Mouse (Mus musculus): ENCODE data around the gene Rab3il1. TPM values are rescaled to one million over a fixed set of nuclear protein-coding genes. Genes with fewer than 3 reads are reported as not detected.

Gene Rab3il1
- total and polyA plus RNA-seq, 3 experiments, result 1.0 to 1.4 TPM; not detected in 1

GRCm38 (mm10) chr19:10013348-10013747, 11.9 kb downstream of the Rab3il1 start:
- H3K9ac ChIP-seq (ENCODE audit: control insufficient read depth, low read depth, low read length, poor library complexity, severe bottlenecking), result no peak overlapping the region
- no peak for TF ChIP-seq TBP (IDR thresholded peaks at IDR 0.05; ENCODE audit: low read depth, low read length)
- no peak for TF ChIP-seq GATA1 (IDR thresholded peaks at IDR 0.05; ENCODE audit: low read depth, low read length)
- no peak for TF ChIP-seq USF2 (IDR thresholded peaks at IDR 0.05; ENCODE audit: borderline replicate concordance in 1 of 2, insufficient read depth in 1 of 2, low read depth in 1 of 2, low read length in 2 of 2)
- TF ChIP-seq RCOR1 (IDR thresholded peaks at IDR 0.05; ENCODE audit: low read depth, low read length), result no peak
- TF ChIP-seq ZC3H11A (IDR thresholded peaks at IDR 0.05; ENCODE audit: low read depth, low read length), result no peak
- TF ChIP-seq MEF2A (IDR thresholded peaks at IDR 0.05; ENCODE audit: extremely low read depth, insufficient replicate concordance, low read depth, low read length, poor library complexity, severe bottlenecking), result no peak
- no peak for TF ChIP-seq NRF1 (IDR thresholded peaks at IDR 0.05; ENCODE audit: insufficient read depth, low read depth, low read length, poor library complexity, severe bottlenecking)
- TF ChIP-seq MYB (IDR thresholded peaks at IDR 0.05; ENCODE audit: low read depth, low read length), result no peak
- no peak for TF ChIP-seq UBTF (IDR thresholded peaks at IDR 0.05; ENCODE audit: borderline replicate concordance, insufficient read depth, low read depth, low read length)
- no peak for TF ChIP-seq POLR2AphosphoS5 (IDR thresholded peaks at IDR 0.05; ENCODE audit: borderline replicate concordance, low read depth, low read length)
- TF ChIP-seq ELF1 (IDR thresholded peaks at IDR 0.05; ENCODE audit: low read depth, low read length), result no peak

DNA sequence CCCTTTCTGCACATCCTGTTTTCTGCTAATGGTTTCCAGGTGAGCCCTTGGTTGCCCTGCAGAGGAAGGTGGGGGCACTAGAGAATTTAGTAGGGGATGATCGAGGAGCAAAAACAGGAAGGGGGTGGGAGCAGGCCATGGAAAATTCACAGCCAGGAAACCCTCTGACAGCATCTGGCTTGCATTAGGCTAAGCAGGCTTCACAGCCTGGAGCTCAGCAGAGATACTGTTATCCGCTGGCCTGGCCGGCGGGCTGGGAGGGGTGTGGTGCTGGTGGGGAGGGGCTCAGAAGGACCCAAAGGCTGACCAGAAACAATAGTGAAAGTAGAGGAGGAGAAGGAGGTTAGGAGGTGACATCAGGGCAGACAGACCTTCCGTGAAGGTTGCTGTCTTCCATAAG, 12.4 kb downstream of the Rab3il1 start:
- H3K9me3 ChIP-seq (replicated peaks; ENCODE audit: insufficient read depth, low read length), result no peaks in the 10 kb centered on the region
- no peak overlapping the region for H3K4me3 ChIP-seq (ENCODE audit: control insufficient read depth in 1 of 2, insufficient read depth in 1 of 2, low read depth in 2 of 2, low read length in 2 of 2)
- H3K79me2 ChIP-seq (ENCODE audit: control insufficient read depth, insufficient read depth, low read length, poor library complexity), result no peaks in the 10 kb centered on the region
- peaks cover 2 to 34% of the 10 kb centered on the region in 2 experiments; a peak in 3 of 4 replicates for H3K4me1 ChIP-seq (ENCODE audit: control insufficient read depth in 1 of 2, insufficient read depth in 2 of 2, low read length in 2 of 2)
- H3K9ac ChIP-seq (ENCODE audit: control insufficient read depth, low read depth, low read length, poor library complexity, severe bottlenecking), result no peak overlapping the region
- no peak for TF ChIP-seq BHLHE40 (IDR thresholded peaks at IDR 0.05; ENCODE audit: borderline replicate concordance, low read depth, low read length)
- TF ChIP-seq ZC3H11A (IDR thresholded peaks at IDR 0.05; ENCODE audit: low read depth, low read length), result no peak
- no peak for TF ChIP-seq ETS1 (IDR thresholded peaks at IDR 0.05; ENCODE audit: low read depth, low read length)
- TF ChIP-seq ELF1 (IDR thresholded peaks at IDR 0.05; ENCODE audit: low read depth, low read length), result no peak
- no peak for TF ChIP-seq POLR2AphosphoS2 (IDR thresholded peaks at IDR 0.05; ENCODE audit: low read length)
- TF ChIP-seq SMC3 (IDR thresholded peaks at IDR 0.05; ENCODE audit: low read depth, low read length), result no peak
- TF ChIP-seq MXI1 (IDR thresholded peaks at IDR 0.05; ENCODE audit: low read depth, low read length), result no peak
- no peak for TF ChIP-seq POLR2A (IDR thresholded peaks at IDR 0.05; ENCODE audit: control insufficient read depth in 1 of 2, insufficient read depth in 1 of 2, low read depth in 1 of 2, low read length in 2 of 2, poor library complexity in 1 of 2)
- no peak for TF ChIP-seq KAT2A (conservative IDR thresholded peaks at IDR 0.05; ENCODE audit: low read depth, low read length)
- TF ChIP-seq SIN3A (IDR thresholded peaks at IDR 0.05; ENCODE audit: low read length), result no peak
- TF ChIP-seq GATA1 (IDR thresholded peaks at IDR 0.05; ENCODE audit: low read depth, low read length), result no peak
- no peak for TF ChIP-seq ZKSCAN1 (IDR thresholded peaks at IDR 0.05; ENCODE audit: low read depth, low read length)
- no peak for TF ChIP-seq MYC (IDR thresholded peaks at IDR 0.05; ENCODE audit: low read depth, low read length)
- no peak for TF ChIP-seq CHD1 (IDR thresholded peaks at IDR 0.05; ENCODE audit: low read depth, low read length)
- no peak for DNase-seq (ENCODE audit: low read depth, low spot score)
- no peak overlapping the region for H3K27ac ChIP-seq (ENCODE audit: control insufficient read depth, low read depth, low read length)
- H3K36me3 ChIP-seq (ENCODE audit: control insufficient read depth in 1 of 2, insufficient read depth in 2 of 2, low read length in 2 of 2), result peaks cover 0 to 18% of the 10 kb centered on the region in 2 experiments; a peak in 2 of 4 replicates
- H3K27me3 ChIP-seq (ENCODE audit: control insufficient read depth in 1 of 2, insufficient read depth in 2 of 2, low read length in 2 of 2), result no peaks in the 10 kb centered on the region

More at GRCm38 (mm10) chr19:10013348-10013747, 11.9 kb downstream of the Rab3il1 start:
- Histone ChIP-seq H3K4me3 (ENCODE audit: control insufficient read depth in 1 of 2, insufficient read depth in 1 of 2, low read depth in 2 of 2, low read length in 2 of 2) (no peak overlapping the region), H3K27me3 (ENCODE audit: control insufficient read depth in 1 of 2, insufficient read depth in 2 of 2, low read length in 2 of 2) (no peaks in the 10 kb centered on the region), H3K27ac (ENCODE audit: control insufficient read depth, low read depth, low read length) (no peak overlapping the region), H3K9me3 (replicated peaks; ENCODE audit: insufficient read depth, low read length) (no peaks in the 10 kb centered on the region), H3K79me2 (ENCODE audit: control insufficient read depth, insufficient read depth, low read length, poor library complexity) (no peaks in the 10 kb centered on the region), H3K36me3 (ENCODE audit: control insufficient read depth in 1 of 2, insufficient read depth in 2 of 2, low read length in 2 of 2) (peaks cover 0 to 18% of the 10 kb centered on the region in 2 experiments; a peak in 2 of 4 replicates), H3K4me1 (ENCODE audit: control insufficient read depth in 1 of 2, insufficient read depth in 2 of 2, low read length in 2 of 2) (peaks cover 2 to 31% of the 10 kb centered on the region in 2 experiments; a peak in 3 of 4 replicates)
- DNase-seq (ENCODE audit: low read depth, low spot score), result no peak

Measured in MEL (cell line).